Mouse (Mus musculus): ENCODE results near the gene Prpf6.

Prpf6 gene

DNA sequence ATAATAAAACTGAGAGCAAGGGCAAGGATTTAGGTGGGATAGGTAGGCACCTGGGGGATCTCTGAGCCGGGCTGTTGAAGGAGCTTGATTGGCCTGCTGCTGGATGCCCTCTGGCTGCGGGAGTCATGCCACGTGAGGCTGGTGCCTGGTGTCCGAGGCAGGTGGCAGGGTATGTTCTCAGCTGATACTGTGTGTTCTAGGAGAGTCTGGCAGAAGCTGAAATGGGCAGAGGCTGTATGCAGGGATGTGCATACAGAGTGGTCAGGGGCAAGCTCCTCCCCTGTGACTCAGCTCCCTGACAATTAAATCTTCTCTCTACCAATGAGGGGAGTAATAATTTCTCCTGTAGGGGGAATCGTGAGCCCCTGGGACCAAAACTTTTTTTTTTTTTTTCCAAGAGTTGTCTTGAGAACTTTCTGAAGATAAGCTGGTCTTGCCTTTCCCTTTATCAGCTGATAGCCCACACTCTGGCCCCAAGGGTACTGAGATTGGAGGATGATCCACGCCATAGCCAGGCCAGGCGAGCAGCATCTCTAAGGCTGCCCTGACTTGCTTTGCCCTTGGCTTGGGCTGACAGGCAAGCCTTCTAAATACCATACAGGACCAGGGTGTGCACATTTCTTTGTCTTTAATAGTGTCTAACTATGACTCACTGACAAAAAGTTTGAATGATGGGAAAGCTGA lies 5.9 kb downstream of the Prpf6 start:
- DNase-seq (ENCODE audit: low spot score), result no peak

DNA sequence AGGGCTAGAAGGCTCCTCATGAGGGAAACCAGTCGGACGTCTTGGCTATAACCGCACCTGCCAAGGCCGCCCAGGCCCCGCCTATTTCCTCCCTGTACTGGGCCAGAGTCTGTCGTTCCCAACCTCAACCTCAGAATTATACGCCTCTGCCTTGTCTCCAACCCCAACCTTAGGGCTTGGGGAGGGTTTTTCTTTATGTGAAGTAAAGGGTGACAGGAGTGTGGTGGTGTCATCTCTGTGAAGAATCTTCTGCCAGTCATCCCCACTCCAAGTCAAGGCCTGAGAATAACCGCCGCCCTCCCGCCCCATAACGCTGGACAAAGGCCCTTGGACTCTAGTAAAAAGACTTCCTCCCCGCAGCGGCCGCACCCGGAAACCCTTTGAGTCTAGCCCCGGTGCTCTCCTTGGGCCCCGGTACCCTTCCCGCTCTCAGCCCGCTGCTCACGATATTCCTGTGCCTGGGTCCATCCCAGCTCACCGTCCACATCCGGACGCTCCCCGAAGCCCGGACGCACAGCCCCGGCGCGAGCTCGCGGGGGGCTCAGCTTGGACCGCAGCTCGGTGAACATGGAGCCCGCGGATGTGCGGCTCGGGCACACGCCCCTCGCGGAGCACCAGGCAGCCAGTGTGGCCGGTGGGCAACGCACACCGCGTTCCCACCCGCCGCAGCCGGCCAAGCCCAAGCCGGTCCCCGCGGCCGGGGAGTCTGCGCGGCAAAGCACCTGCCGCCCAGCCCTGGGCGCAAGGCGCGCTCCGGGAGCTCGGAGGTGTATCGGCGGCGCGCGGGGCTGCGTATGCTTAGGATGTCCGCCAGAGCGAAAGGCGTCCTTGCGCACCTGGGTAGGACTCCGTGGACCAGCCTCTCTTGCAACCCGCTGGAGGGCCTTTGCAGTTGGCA lies 7.0 kb downstream of the Prpf6 start, which contains the start of gene Samd10:
Gene Samd10 (minus strand): TSS at position 759 of the 898 bp plus-strand sequence.
- DNase-seq (ENCODE audit: low spot score), result peak; percentile 74

DNA sequence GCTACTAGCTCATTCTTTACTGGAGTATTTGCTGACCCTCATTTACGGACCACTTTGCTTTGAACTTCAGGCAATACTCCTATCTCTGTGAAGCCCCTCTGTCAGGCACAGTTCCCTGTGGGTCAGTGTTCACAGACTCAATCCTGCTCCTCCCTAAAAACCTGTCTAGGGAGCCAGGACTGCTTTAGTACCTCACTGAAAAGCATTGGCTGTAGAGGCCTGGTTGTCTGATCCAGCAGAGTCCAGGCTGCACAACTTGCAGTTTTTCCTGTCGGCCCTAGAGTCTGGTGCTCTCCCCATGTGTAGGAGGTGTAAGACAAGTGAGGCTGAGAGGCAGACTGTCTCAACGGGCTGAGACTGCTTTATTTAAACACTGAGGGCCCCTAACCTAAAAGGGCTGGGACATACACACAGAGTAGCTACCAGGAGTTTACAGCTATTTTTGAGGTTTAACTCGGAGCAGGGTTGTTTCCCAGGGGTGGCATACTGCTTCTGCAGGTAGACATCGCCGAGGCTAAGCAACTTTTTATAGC lies 8.6 kb downstream of the Prpf6 start:
- no peak for DNase-seq (ENCODE audit: low spot score)

DNA sequence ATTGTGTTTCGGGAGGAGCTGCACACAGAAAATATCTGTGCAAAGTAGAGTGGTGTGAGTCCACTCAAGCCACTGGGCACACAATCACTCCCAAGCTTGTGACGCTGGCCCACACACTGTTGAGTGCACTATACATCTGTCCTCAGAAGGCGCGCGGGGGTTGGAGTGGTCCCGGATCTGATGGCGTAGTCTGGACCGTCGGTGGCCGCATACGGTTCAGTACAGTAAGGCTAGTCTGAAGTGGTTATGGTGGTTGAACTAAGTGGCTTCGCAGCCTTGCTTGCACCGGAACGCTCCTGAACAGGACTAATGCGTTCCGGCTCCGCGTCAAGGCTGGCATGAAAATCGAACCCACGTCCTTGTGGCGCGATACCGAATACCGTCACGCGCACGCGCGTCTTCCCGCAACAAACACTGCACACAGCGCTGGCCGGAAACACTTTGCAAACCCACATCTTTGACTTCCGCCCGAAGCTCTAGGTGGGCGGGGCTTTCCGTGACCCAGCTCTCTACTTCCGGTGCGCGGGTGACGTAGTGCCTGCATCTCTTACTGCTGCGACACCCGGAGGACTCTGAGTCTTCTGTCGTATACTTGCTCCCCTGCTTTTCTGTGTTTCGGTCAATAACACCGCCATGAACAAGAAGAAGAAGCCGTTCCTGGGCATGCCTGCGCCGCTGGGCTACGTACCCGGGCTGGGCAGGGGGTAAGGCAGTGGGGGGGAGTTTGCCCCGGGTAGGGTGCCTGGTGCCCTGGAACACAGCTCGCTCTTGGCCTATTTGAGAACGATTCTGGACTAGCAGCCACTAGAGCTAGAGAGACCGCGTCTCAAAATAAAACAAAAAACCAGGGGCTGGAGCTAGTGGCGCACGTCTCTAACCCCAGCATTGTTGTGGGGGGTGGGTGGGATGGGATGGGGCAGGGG lies 9.4 kb downstream of the Prpf6 start:
- peak; percentile 95 for DNase-seq (ENCODE audit: low spot score)

DNA sequence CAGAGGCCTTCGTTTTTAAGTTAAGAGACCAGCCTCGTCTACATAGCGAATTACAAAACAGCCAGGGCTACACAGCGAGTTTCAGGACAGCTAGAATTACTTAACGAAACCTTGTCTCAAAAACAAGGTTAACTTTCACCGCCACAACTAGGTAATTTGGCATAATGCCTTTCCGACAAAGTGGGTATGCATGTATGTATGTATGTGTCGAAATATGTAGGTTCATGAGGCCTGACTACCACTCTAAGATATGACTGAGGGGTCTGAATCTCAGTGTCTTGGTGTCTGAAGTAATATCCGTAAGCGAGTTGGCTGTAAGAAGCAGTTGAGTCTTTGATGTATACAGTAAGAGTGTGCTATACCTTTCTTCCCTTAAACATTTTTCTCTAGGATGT lies 10.1 kb downstream of the Prpf6 start:
- DNase-seq (ENCODE audit: low spot score), result no peak

DNA sequence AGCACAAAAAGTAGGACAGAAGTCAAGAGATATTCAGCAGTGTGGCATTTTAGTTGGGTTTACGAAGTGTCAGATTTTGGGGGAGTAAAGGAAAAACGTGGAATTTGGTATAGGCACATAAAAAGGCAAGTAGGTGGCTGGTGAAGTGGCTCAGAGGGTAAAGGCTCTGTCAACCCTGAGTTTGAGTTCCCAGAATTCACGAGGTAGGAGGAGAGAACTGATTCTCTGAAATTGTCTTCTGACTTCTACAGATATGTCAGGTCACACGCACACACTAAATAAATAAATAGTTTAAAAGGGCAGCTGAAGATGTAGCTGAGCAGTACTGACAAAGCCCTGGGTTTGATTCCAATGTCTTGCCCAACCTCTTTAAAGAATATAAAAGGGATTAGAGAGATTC lies 10.7 kb downstream of the Prpf6 start:
- DNase-seq (ENCODE audit: low spot score), result no peak

DNA sequence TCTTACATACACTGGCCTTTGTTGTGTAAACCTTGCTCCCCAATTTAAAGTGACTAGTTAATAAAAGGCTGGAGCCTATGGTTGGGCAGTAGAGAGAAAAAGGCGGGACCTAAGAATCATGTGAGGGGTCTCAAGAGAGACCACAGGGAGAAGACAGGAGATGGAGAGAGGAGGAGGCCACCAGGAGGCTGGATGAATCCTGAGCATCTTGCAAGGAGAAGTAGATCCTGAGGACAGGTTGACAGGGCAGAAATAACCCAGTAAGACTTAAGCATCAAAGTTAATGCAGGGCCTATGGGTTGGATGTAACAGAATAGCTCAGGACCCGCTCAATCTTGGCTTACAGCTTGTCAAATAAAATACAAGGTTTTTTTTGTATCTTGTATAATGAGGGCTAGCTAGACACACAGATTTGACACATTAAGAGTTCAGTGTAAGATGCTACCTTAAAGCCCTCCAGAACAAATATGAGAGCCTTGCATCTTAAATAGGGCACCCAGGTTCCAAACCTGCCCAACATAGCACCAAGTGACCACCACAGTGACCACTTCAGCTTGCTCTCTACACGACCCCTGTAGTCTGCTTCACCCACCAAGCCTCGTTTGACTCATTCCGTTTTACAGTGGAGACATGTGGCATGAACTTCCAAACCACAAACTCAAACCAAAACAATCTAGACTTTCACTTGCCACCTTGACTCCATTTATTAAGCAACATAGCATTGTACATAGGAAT lies 27.3 kb downstream of the Prpf6 start:
- DNase-seq (ENCODE audit: low spot score), result no peak

DNA sequence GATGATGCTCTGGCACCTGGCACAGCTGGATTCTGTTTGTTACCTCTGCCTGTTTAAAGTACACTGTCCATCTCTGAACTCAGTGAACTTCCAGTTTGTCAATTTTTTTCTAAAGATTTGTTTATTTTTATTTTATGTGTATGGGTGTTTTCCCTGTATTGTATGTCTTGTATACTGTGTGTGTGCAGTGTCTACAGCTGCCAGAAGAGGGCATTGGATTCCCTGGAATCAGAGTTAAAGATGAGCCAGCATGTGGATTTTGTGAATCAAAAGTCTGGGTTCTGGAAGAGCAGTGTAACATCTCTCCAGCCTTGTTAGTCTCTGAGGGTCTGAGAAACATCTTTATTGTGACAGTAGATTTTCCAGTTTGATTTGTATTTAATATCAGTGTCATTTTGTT lies 31.7 kb downstream of the Prpf6 start:
- no peak for DNase-seq (ENCODE audit: low spot score)

DNA sequence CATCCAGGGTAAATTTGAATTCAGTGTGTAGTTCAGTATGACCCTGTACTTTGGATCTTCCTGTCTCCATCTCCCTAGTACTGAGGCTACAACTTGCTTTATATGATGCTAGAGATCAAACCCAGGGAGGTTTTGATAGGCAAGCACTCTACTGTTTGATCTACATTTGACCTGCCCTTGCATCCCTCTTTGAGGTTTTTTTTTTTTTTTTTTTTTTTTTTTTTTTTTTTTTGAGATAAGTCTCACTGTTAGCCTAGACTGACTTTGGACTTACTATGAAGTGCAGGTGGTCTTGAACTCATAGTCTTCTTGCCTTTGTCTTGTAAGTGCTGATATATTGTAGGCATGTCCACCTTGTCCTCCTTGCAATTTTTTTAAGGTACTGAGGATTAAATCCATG lies 36.8 kb downstream of the Prpf6 start:
- no peak for DNase-seq (ENCODE audit: low spot score)

DNA sequence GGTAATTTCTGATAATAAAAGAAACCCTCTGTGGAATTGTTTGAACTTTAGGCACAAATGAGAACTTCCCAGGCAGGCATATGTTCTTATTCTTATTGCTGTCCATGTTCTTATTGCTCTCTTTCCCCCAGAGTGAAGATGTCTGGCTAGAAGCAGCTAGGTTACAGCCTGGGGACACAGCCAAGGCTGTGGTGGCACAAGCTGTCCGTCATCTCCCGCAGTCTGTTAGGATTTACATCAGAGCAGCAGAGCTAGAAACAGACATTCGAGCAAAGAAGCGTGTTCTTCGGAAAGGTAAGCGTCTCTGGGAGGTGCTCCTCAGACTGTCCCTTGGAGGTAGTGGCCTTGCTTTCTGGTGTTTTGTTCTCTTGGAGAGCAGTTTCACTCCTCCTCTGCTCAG lies 41.0 kb downstream of the Prpf6 start:
- DNase-seq (ENCODE audit: low spot score), result no peak

DNA sequence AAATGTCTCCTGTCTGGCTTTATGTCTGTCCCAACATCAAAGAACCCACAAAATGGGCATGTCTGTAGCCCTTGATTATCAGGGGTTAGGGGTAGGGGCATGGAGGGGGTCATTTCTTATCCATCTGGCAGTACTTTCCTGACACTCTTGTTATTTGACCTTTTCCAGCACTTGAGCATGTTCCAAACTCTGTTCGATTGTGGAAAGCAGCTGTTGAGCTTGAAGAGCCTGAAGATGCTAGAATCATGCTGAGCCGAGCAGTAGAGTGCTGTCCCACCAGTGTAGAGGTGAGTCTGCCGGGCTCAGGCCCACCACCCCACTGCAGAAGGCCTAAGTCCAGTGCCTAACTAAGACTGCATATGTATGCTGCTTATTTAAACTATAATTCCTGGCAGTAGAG lies 44.2 kb downstream of the Prpf6 start:
- no peak for DNase-seq (ENCODE audit: low spot score)

DNA sequence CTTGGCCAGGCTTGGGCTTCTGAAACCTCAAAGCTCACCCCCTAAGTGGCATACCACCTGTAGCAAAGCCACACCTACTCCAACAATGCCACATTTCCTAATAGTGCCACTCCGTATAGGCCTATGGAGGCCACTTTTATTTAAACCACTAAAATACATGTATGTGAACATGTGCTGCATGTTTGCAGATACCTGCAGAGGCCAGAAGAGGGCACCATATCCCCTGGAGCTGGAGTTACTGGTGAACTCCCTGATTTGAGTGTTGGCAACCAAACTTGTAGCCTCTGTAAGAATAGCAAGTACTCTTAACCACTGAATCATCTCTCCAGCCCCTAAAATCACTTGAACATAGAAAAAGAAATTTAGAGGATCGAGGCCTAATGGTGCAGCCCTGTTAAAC lies 52.7 kb downstream of the Prpf6 start:
- peak; percentile 48 for DNase-seq (ENCODE audit: low spot score)

DNA sequence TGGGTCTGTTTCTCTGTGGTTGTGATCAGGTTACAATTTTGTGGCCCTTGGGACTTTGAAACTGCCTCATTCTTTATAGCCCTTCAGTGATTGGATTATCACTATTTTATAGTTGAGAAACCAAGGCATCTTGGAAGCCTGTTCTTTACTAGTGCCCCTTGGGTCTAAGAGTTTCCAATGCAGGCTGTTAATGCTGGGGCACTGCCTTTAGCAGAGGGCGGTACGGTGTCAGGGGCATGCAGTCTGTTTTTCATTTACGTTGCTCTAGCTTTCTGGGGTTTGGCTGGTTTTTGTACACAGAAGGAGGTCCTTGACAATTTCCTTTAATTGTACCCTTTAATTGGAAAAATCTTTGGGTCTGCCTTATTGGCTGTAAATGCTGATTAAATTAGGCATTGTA lies 54.0 kb downstream of the Prpf6 start:
- no peak for DNase-seq (ENCODE audit: low spot score)

DNA sequence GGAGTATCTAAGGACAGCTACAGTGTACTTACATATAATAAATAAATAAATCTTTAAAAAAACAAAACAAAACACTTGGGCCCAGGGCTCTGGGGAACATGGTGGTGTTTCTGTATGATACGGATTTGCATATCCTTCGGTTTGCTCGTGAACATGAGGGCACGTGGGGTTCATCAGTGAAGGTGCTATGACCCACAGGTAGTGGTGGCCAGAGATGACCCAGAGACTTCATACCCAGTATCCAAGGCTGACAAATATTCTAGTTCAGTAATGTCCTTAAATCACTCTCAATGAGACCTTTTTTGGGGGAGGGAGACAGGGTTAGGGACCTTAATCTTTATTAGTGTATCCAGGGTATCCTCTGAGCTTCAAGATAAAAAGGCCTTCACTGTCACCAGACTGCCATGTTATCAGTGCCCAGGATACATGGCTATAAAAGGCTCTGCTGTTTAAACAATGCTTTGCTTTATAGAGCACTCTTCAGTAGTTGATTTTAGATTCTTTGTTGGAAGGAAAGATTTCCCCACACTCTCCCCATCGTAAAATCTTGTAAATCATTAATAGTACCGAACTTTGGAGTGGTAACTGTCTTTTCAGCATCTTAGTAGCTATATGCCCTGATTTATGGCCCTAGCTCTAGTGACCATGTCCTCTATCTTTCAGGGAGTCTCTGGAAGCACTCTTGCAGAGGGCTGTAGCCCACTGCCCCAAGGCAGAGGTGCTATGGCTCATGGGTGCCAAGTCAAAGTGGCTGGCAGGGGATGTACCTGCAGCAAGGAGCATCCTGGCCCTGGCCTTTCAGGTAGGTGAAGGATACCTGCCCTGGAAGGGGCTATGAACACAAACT lies 55.2 kb downstream of the Prpf6 start:
- no peak for DNase-seq (ENCODE audit: low spot score)

DNA sequence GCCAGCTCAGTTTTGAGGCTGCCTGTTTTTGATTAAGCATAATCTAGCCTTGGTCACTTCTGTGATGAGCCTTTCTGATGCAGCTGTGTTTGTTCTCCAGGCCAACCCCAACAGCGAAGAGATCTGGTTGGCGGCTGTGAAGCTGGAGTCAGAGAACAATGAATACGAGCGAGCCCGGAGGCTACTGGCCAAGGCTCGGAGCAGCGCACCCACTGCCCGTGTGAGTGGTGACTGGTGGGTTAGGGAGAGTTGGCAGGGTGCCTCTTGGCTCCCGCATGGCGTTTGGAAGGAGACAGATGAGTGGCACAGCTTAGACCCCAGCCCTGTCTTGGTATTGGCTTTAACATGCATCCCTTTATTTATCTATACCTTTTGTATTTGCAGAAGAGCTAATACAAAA lies 57.3 kb downstream of the Prpf6 start:
- no peak for DNase-seq (ENCODE audit: low spot score)

DNA sequence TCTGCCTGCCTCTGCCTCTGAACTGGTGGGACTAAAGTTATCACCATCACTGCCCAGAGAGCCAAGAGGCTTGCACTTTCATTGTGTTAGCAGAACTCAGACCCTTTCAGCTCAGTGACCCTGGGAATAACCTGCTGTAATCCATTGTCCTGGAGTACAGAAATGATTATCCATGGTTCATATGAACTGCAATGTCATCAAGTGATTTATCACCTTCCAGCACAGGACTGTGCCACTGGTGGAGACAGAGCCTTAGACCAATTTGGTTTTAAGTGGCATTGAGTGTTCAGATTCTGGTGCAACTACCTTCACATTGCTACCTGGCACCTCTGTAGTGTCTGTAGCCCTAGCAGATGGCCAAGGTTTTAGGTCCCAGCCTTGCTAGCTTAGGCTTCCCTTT lies 61.4 kb downstream of the Prpf6 start:
- DNase-seq (ENCODE audit: low spot score), result no peak

DNA sequence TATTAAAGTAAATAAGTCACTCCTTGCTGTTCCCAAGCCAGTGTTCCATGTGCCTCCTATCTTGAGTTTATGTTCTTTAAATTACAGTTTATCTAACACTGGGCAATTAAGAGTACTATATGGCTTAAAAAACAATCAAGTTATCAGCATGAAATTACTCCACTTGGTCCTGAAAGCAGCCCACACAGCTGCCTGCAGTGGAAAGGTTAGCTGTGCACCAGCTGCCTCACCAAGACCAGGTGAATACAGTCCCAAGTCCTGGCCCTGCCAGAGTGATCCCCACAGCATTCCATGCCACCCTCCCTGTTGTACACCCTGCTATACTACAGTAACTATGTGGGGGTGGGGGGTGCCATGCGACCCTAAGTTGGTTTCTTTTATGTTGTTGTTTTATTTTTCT lies 61.9 kb downstream of the Prpf6 start:
- no peak for DNase-seq (ENCODE audit: low spot score)

DNA sequence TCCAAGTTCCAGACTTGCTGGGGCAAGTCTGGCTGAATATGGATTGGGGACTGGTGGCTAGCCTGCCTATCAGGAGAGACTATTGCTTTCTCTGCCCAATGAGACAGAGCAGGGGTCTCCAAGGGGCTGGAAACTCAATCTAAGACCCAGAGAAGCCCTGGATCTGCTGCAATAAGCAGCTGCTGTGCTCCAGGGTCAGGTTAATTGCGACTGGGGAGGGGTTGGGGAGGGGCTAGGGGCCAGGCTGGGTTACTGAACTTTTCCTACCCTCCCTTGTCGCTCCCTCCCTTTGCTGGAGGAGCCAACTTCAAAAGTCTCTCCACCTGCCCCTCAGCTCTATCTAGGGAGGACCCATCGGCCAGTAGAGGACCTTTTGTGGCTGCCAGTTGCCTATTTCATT lies 65.1 kb downstream of the Prpf6 start, which contains the start of gene Gm29797:
Gene Gm29797 (plus strand): TSS at position 301 of the 400 bp plus-strand sequence.
- no peak for DNase-seq (ENCODE audit: low spot score)

DNA sequence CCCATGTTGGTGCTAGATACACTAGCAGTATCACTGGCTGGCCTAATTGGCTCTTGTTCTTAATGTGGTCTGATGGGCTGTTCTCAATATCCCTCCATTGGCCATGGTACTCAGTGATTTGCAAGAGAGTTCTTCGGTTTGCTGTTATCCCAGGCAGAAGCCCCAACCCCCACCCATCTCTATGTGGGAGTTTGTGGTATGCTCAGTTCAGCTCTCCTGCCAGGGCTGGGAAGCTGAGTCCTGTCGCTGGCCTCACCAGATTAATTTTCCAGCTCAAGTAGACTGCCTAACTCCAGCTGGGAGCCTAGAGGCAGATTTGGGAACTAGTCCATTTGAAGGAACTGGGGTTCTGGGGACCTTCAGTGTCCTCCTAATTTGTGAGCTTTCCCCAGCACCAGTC lies 65.8 kb downstream of the Prpf6 start:
- no peak for DNase-seq (ENCODE audit: low spot score)

DNA sequence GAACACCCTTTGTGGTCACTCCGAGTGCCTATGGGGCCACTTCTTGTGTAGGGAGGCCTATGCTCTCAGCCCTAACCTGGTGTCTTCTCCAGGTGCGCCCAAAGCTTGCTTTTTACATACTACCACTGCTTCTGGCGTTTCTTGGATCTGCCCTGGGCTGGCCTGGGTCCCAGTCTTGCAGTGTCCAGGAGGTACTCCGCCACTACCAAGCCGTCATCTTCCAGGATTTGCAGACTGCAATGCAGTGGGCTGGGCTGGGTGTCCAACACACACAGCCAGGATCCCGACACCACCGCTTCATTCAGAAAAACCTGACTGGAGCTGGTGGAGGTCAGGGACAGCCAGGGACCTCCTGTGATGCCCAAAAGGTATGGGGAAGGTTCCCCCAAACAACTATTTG lies 66.9 kb downstream of the Prpf6 start:
- DNase-seq (ENCODE audit: low spot score), result no peak
